Mouse (Mus musculus) lung, postnatal 4 days (tissue): ENCODE data around the gene Gm49366.
A peak's percentile ranks its signal among the peaks of the same experiment; 100 is the strongest.
"Not testable (repeated sequence)": the region's sequence is repeated elsewhere in the genome, so short reads cannot be mapped to it uniquely, and the experiment has no call there.

Experiments
- DNase-seq, 2 experiments: peaks; one replicate each; pipeline ENCODE4 v3.0.0; 2021

Gm49366 gene

GRCm38 (mm10) chr12:84038691-84039111 lies at the start of gene Gm49366:
Gene Gm49366 (plus strand): TSS chr12:84038935.
- DNase-seq, result peak; percentile 52 to 67

GRCm38 (mm10) chr12:83989378-83989777 lies 49.4 kb upstream of the Gm49366 start:
- DNase-seq, result no peak

GRCm38 (mm10) chr12:83997221-83997620 lies 41.5 kb upstream of the Gm49366 start:
- no peak for DNase-seq

GRCm38 (mm10) chr12:83998341-83999107 lies 40.2 kb upstream of the Gm49366 start:
- no peak for DNase-seq

GRCm38 (mm10) chr12:83999237-83999636 lies 39.5 kb upstream of the Gm49366 start:
- peak; percentile 68 to 74 for DNase-seq

GRCm38 (mm10) chr12:84000418-84000817 lies 38.3 kb upstream of the Gm49366 start:
- no peak for DNase-seq

- DNase-seq, result no peak
Measured at GRCm38 (mm10) chr12:84003866-84004265, 34.9 kb upstream of the Gm49366 start.

- peak; percentile 18 to 42 for DNase-seq
Measured at GRCm38 (mm10) chr12:84008251-84008650, 30.5 kb upstream of the Gm49366 start.

- no peak for DNase-seq
Measured at GRCm38 (mm10) chr12:84008729-84009128, 30.0 kb upstream of the Gm49366 start.

- peak; percentile 78 to 91 for DNase-seq
Measured at GRCm38 (mm10) chr12:84009171-84009965, 29.4 kb upstream of the Gm49366 start, which contains the start of gene Acot1. Gene Acot1 (plus strand): TSS chr12:84009490.

GRCm38 (mm10) chr12:84010201-84010600 lies 28.5 kb upstream of the Gm49366 start:
- DNase-seq, result no peak

- DNase-seq, result peak; percentile 77 to 86
Measured at GRCm38 (mm10) chr12:84011251-84012040, 27.3 kb upstream of the Gm49366 start.

- DNase-seq, result peak in 1 of 2 experiments; percentile 23
Measured at GRCm38 (mm10) chr12:84013130-84013529, 25.6 kb upstream of the Gm49366 start.

- DNase-seq, result no peak
Measured at GRCm38 (mm10) chr12:84013701-84014100, 25.0 kb upstream of the Gm49366 start.

GRCm38 (mm10) chr12:84020528-84020927 lies 18.2 kb upstream of the Gm49366 start:
- peak; percentile 73 to 79 for DNase-seq

- not testable (repeated sequence) for DNase-seq
Measured at GRCm38 (mm10) chr12:84022266-84022665, 16.5 kb upstream of the Gm49366 start.

GRCm38 (mm10) chr12:84023052-84023745 lies 15.5 kb upstream of the Gm49366 start:
- no peak for DNase-seq

- DNase-seq, result no peak
Measured at GRCm38 (mm10) chr12:84025888-84026287, 12.8 kb upstream of the Gm49366 start.

GRCm38 (mm10) chr12:84028328-84028727 lies 10.4 kb upstream of the Gm49366 start:
- not testable (repeated sequence) for DNase-seq

GRCm38 (mm10) chr12:84029043-84029442 lies 9.7 kb upstream of the Gm49366 start:
- DNase-seq, result not testable (repeated sequence)

GRCm38 (mm10) chr12:84030659-84031332 lies 7.9 kb upstream of the Gm49366 start:
- DNase-seq, result peak; percentile 57 to 83

- DNase-seq, result no peak
Measured at GRCm38 (mm10) chr12:84032854-84033253, 5.9 kb upstream of the Gm49366 start.
